ENCODE assay signal across 9 mouse cellular contexts in genomic region chr8:119427634-119428349, GRCm38 (mm10). TPM values are rescaled to one million over a fixed set of nuclear protein-coding genes. Genes with fewer than 3 reads are reported as not detected.
DNase-seq lines count a peak whose midpoint lies in the region; ATAC-seq lines count a peak whose summit lies in the region.
"Had no signal": no experiment of that assay in that cellular context is flagged by ENCODE, and none has a peak within 500 bp of the region (broad histone marks: within the 10 kb centered on the region; RNA-seq: fewer than 3 reads in every experiment).

No protein-coding gene starts in this region.

- ATAC-seq in megakaryocyte-erythroid progenitor cell, adult 5-6 weeks (replicated peaks; ENCODE audit: low FRiP score, low TSS enrichment, poor library complexity, severe bottlenecking) = no peak
- ATAC-seq in inflammation-experienced regulatory T-cells, adult 6 months = no peak

- intact Hi-C loops in gastrocnemius, postnatal 36 days (cut with DNase I) = no loop called here

- peak; percentile 42 for DNase-seq in gastrocnemius, adult 18-20 months (ENCODE audit: low spot score)
- DNase-seq in gastrocnemius, postnatal 36 days = no peak
- peak; percentile 55 to 78 for DNase-seq in urinary bladder, postnatal 36 days (ENCODE audit: low spot score in 2 of 2)
- no peak for DNase-seq in urinary bladder, postnatal 4 days (ENCODE audit: low spot score in 2 of 2)
- peak; percentile 81 for DNase-seq in gonadal fat pad, adult 2 months (ENCODE audit: low read depth)
- DNase-seq in left cerebral cortex, adult 9 months (ENCODE audit: low spot score in 2 of 2) = no peak

RNA-seq across cellular contexts. Expression of gene Osgin1, which starts 6.1 kb away (rescaled TPM):
- total RNA-seq in gastrocnemius, adult 18-20 months (2021) = 10 to 100 TPM in 1 of 2 experiments, 1 to 10 TPM in 1; 9.3 to 13.9 TPM
- total RNA-seq in gastrocnemius, postnatal 36 days (2021) = 10 to 100 TPM; 15.1 to 17.3 TPM
- 20.6 and 31.2 TPM in 2 replicates for polyA plus RNA-seq in gonadal fat pad, adult 2 months (2012; rRNA removed)
- 0.15 TPM in 1 of 2 replicates, not detected in the other for total RNA-seq in megakaryocyte-erythroid progenitor cell, adult 5-6 weeks (2014; fragmentation: Nextera tagmentation)
- total RNA-seq in megakaryocyte-erythroid progenitor cell, adult 5-6 weeks (2017) = not detected in 2 replicates
- 10 to 100 TPM; 15.6 to 28.0 (median 24.5) TPM for polyA plus RNA-seq in inflammation-experienced regulatory T-cells, adult 6 months (2017; shearing (Covaris generic))

RNA-seq across cellular contexts. Expression of gene Necab2, which starts 18.7 kb away (rescaled TPM):
- under 1 TPM in 1 of 2 experiments, not detected in 1; 0.16 TPM for total RNA-seq in gastrocnemius, adult 18-20 months (2021)
- under 1 TPM in 1 of 2 experiments, not detected in 1; 0.52 TPM for total RNA-seq in gastrocnemius, postnatal 36 days (2021)
- 0.81 and 1.2 TPM in 2 replicates for polyA plus RNA-seq in gonadal fat pad, adult 2 months (2012; rRNA removed)
- not detected in 2 replicates for total RNA-seq in megakaryocyte-erythroid progenitor cell, adult 5-6 weeks (2014; fragmentation: Nextera tagmentation)
- total RNA-seq in megakaryocyte-erythroid progenitor cell, adult 5-6 weeks (2017) = not detected in 2 replicates
- polyA plus RNA-seq in inflammation-experienced regulatory T-cells, adult 6 months (2017; shearing (Covaris generic)) = not detected
- total RNA-seq: megakaryocyte progenitor cell, adult 5-6 weeks had no signal

RNA-seq across cellular contexts. Expression of gene Mlycd, which starts 33.1 kb away (rescaled TPM):
- total RNA-seq in gastrocnemius, adult 18-20 months (2021) = 10 to 100 TPM; 75.0 to 87.3 TPM
- 100 to 1,000 TPM in 1 of 2 experiments, 10 to 100 TPM in 1; 73.5 to 114 TPM for total RNA-seq in gastrocnemius, postnatal 36 days (2021)
- 27.5 and 30.6 TPM in 2 replicates for polyA plus RNA-seq in gonadal fat pad, adult 2 months (2012; rRNA removed)
- 5.9 and 9.0 TPM in 2 replicates for total RNA-seq in megakaryocyte-erythroid progenitor cell, adult 5-6 weeks (2014; fragmentation: Nextera tagmentation)
- total RNA-seq in megakaryocyte-erythroid progenitor cell, adult 5-6 weeks (2017) = 5.8 and 6.2 TPM in 2 replicates
- 1 to 10 TPM; 2.6 to 7.3 (median 7.1) TPM for polyA plus RNA-seq in inflammation-experienced regulatory T-cells, adult 6 months (2017; shearing (Covaris generic))

Comparison
In these comparisons a context has a peak if more than half of its experiments do, and no peak if none do; other contexts are left out.
1. DNase-seq: peak in gastrocnemius, adult 18-20 months (single experiment), urinary bladder, postnatal 36 days (2 of 2) and gonadal fat pad, adult 2 months (single experiment); none in gastrocnemius, postnatal 36 days (0 of 2), urinary bladder, postnatal 4 days (0 of 2) and left cerebral cortex, adult 9 months (0 of 2).
2. RNA of gene Osgin1, which starts 6.1 kb away (total RNA-seq): 15.1 to 17.3 TPM in gastrocnemius, postnatal 36 days and 9.3 to 13.9 TPM in gastrocnemius, adult 18-20 months; 0.15 TPM in megakaryocyte-erythroid progenitor cell, adult 5-6 weeks; every median in the first group is over 4 times any median in the second.
3. RNA of gene Mlycd, which starts 33.1 kb away (total RNA-seq): 73.5 to 114 TPM in gastrocnemius, postnatal 36 days and 75.0 to 87.3 TPM in gastrocnemius, adult 18-20 months; 5.8 to 9.0 TPM in megakaryocyte-erythroid progenitor cell, adult 5-6 weeks; every median in the first group is over 4 times any median in the second.